ENCODE assay signal across 9 mouse cellular contexts in genomic region chr4:141367997-141368791, GRCm38 (mm10). TPM values are rescaled to one million over a fixed set of nuclear protein-coding genes. Genes with fewer than 3 reads are reported as not detected.
DNase-seq lines count a peak whose midpoint lies in the region; ATAC-seq and TF ChIP-seq lines count a peak whose summit lies in the region.
"Had no signal": no experiment of that assay in that cellular context is flagged by ENCODE, and none has a peak within 500 bp of the region (broad histone marks: within the 10 kb centered on the region; RNA-seq: fewer than 3 reads in every experiment).

Gene Fam131c (plus strand): TSS chr4:141368220.

- no peak for TF ChIP-seq CTCF in gastrocnemius, adult 2 months (IDR thresholded peaks at IDR 0.05)
- no peak for TF ChIP-seq CTCF in E14TG2a.4 (conservative IDR thresholded peaks at IDR 0.05; ENCODE audit: low read length)

- WGBS in forebrain, embryonic 13.5 days, result 2% methylated on average over 18 of the region's 71 CpGs

- ATAC-seq in forebrain, embryonic 13.5 days, result peak; percentile 67
- ATAC-seq in megakaryocyte progenitor cell, adult 5-6 weeks (replicated peaks; ENCODE audit: poor library complexity), result 0 out of 2 replicates have a peak, but pooled peaks have one; percentile 21
- ATAC-seq in inflammation-experienced regulatory T-cells, adult 6 months, result no peak

- peak within 1 kb of the TSS; percentile 97 for H3K4me2 ChIP-seq in forebrain, embryonic 13.5 days

- H3K27me3 ChIP-seq in E14TG2a.4 (ENCODE audit: insufficient read depth, low read length), result peaks cover 30% of the 10 kb centered on the region
- H3K27me3 ChIP-seq in forebrain, embryonic 13.5 days, result peaks cover 59% of the 10 kb centered on the region

- no peaks in the 10 kb centered on the region for H3K9me3 ChIP-seq in E14TG2a.4 (ENCODE audit: low read length)
- no peaks in the 10 kb centered on the region for H3K9me3 ChIP-seq in forebrain, embryonic 13.5 days (replicated peaks)

- intact Hi-C loops in gastrocnemius, adult 2 months (cut with DNase I), result no loop called here

- no peak within 1 kb of the TSS for H3K27ac ChIP-seq in gastrocnemius, adult 2 months
- H3K27ac ChIP-seq in forebrain, embryonic 13.5 days, result no peak within 1 kb of the TSS

- H3K4me1 ChIP-seq in E14TG2a.4 (replicated peaks; ENCODE audit: low read depth, low read length), result peaks cover 62% of the 10 kb centered on the region
- peaks cover 12% of the 10 kb centered on the region for H3K4me1 ChIP-seq in forebrain, embryonic 13.5 days

- peak; percentile 66 for DNase-seq in gastrocnemius, adult 2 months
- DNase-seq in gastrocnemius, postnatal 10 days, result no peak
- DNase-seq in kidney, postnatal 10 days, result peak; percentile 72
- DNase-seq in T-cell, adult 2 months (ENCODE audit: low spot score), result no peak

- peak within 1 kb of the TSS; percentile 73 for H3K4me3 ChIP-seq in gastrocnemius, adult 2 months
- peak within 1 kb of the TSS; percentile 76 for H3K4me3 ChIP-seq in E14TG2a.4 (replicated peaks; ENCODE audit: low read length)
- peak within 1 kb of the TSS; percentile 52 for H3K4me3 ChIP-seq in forebrain, embryonic 13.5 days

- H3K9ac ChIP-seq in forebrain, embryonic 13.5 days, result peak within 1 kb of the TSS; percentile 71

- no peaks in the 10 kb centered on the region for H3K36me3 ChIP-seq in E14TG2a.4 (ENCODE audit: insufficient read depth, low read length)
- no peaks in the 10 kb centered on the region for H3K36me3 ChIP-seq in forebrain, embryonic 13.5 days (ENCODE audit: poor library complexity, severe bottlenecking)

RNA-seq across cellular contexts. Expression of gene Fam131c, which starts in this region (rescaled TPM):
- total RNA-seq in gastrocnemius, adult 2 months (2021), result under 1 TPM in 1 of 2 experiments, not detected in 1; 0.20 TPM
- under 1 TPM in 1 of 2 experiments, not detected in 1; 0.16 TPM for total RNA-seq in gastrocnemius, postnatal 10 days (2021)
- polyA plus RNA-seq in forebrain, embryonic 13.5 days (2015; fragmentation: Nextera tagmentation; extraction: Ambion mirVana), result 3.3 and 3.8 TPM in 2 replicates
- not detected in 2 replicates for total RNA-seq in megakaryocyte progenitor cell, adult 5-6 weeks (2015)
- total RNA-seq in megakaryocyte progenitor cell, adult 5-6 weeks (2017), result not detected in 2 replicates
- polyA plus RNA-seq in inflammation-experienced regulatory T-cells, adult 6 months (2017; shearing (Covaris generic)), result not detected
- total RNA-seq: MEL had no signal

Comparison
In these comparisons a context has a peak if more than half of its experiments do, and no peak if none do; other contexts are left out.
1. Peak in DNase-seq and H3K4me3 ChIP-seq in gastrocnemius, adult 2 months; RNA of the gene not detected or under 1 TPM.
2. Peak in ATAC-seq in megakaryocyte progenitor cell, adult 5-6 weeks; RNA of the gene not detected or under 1 TPM.